Mouse (Mus musculus): ENCODE measurements around the gene Grik4. TPM values are rescaled to one million over a fixed set of nuclear protein-coding genes. Genes with fewer than 3 reads are reported as not detected.

Gene Grik4
- polyA plus RNA-seq, 1 experiment from 2014 or later = 2.2 TPM

DNA sequence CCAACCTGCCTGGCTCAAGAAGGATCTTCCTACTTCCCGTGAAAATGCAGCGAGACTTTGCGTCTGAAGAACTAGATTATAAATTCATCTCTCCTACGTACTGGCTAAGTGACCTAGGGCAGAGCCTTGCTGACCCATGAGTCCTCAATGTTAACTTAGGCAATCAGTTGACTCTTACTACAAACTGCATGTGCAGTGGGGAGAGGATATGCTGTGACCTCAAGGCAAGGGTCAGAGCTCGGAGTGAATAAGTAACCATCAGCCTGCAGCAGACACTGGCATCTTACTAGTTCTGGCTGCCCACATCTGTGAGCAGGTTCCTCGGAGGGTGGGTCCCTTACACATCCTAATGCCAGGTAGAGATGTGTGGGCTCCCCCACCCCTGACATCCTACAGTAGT lies 216.6 kb downstream of the Grik4 start:
- H3K9ac ChIP-seq (ENCODE audit: low read depth, low read length) = no peak overlapping the region
- H3K4me3 ChIP-seq (ENCODE audit: low read depth, low read length) = no peak overlapping the region
- ATAC-seq (replicated peaks; ENCODE audit: low FRiP score) (no peak; the same call in 1 of the 2 replicates), DNase-seq (ENCODE audit: low spot score) (no peak)
- peaks cover 2% of the 10 kb centered on the region for H3K4me1 ChIP-seq (replicated peaks; ENCODE audit: control insufficient read depth, insufficient read depth, low read length)
- no peaks in the 10 kb centered on the region for H3K36me3 ChIP-seq (ENCODE audit: control insufficient read depth, insufficient read depth, low read length)
- 77% methylated on average over 6 of the region's 6 CpGs for WGBS
- no peaks in the 10 kb centered on the region for H3K9me3 ChIP-seq (ENCODE audit: control insufficient read depth, low read length)
- H3K4me2 ChIP-seq = 0 out of 2 replicates have a peak overlapping the region, but pooled peaks have one; percentile 16
- no peaks in the 10 kb centered on the region for H3K27me3 ChIP-seq (replicated peaks; ENCODE audit: control insufficient read depth, insufficient read depth, low read length)
- no peak overlapping the region for H3K27ac ChIP-seq (ENCODE audit: low read depth, low read length)

DNA sequence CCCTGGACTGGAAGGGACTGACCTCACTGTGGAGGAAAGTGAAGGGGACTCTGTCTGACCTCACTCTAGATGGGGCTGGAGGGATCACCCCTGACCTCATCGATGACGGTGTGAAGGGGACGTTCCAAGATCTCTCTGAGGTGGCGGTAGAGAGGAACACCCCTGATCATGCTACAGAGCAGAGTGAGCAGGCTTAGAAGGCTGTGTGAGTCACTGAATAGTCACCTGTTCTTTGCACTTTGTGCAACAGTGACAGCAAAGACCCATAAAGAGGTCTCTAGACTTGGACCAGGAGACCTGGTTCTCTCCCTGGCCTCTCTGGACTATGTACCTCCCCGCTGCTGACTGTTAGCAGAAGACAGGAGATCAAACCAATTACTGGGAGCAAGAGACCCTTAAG lies 217.1 kb downstream of the Grik4 start:
- ATAC-seq (replicated peaks; ENCODE audit: low FRiP score) = no peak
- Histone ChIP-seq H3K36me3 (ENCODE audit: control insufficient read depth, insufficient read depth, low read length) (no peaks in the 10 kb centered on the region), H3K4me2 (no peak overlapping the region), H3K4me1 (replicated peaks; ENCODE audit: control insufficient read depth, insufficient read depth, low read length) (peaks cover 2% of the 10 kb centered on the region), H3K4me3 (ENCODE audit: low read depth, low read length) (no peak overlapping the region), H3K9ac (ENCODE audit: low read depth, low read length) (no peak overlapping the region), H3K27me3 (replicated peaks; ENCODE audit: control insufficient read depth, insufficient read depth, low read length) (no peaks in the 10 kb centered on the region), H3K9me3 (ENCODE audit: control insufficient read depth, low read length) (no peaks in the 10 kb centered on the region), H3K27ac (ENCODE audit: low read depth, low read length) (no peak overlapping the region)
- 63% methylated on average over 5 of the region's 5 CpGs for WGBS
- DNase-seq (ENCODE audit: low spot score) = no peak

DNA sequence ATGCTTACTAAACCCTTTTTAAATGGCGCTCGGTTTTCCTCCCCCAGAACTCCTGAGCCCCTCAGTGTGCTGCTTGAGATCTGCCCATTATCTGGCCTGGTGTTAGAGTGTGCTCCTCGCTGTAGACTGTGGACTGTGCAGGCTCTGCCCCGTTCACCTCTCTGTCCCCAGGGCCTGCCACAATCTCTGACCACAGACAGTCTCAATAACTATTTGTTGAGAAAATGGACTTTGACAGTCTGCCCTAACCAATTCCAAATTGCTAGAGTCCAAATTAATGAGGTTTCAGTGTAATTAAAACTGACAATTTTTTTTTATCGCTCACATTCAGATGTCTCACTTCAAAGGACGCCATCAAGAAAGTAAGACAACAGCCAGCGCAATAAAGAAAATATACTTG lies 220.2 kb downstream of the Grik4 start:
- no peak for DNase-seq (ENCODE audit: low spot score)
- H3K4me3 ChIP-seq (ENCODE audit: low read depth, low read length) = no peak overlapping the region
- no peak overlapping the region for H3K9ac ChIP-seq (ENCODE audit: low read depth, low read length)
- H3K27ac ChIP-seq (ENCODE audit: low read depth, low read length) = no peak overlapping the region
- H3K9me3 ChIP-seq (ENCODE audit: control insufficient read depth, low read length) = no peaks in the 10 kb centered on the region
- no peaks in the 10 kb centered on the region for H3K27me3 ChIP-seq (replicated peaks; ENCODE audit: control insufficient read depth, insufficient read depth, low read length)
- no peak overlapping the region for H3K4me2 ChIP-seq
- peaks cover 2% of the 10 kb centered on the region for H3K4me1 ChIP-seq (replicated peaks; ENCODE audit: control insufficient read depth, insufficient read depth, low read length)
- WGBS = 67% methylated on average over 7 of the region's 7 CpGs
- ATAC-seq (replicated peaks; ENCODE audit: low FRiP score) = no peak
- H3K36me3 ChIP-seq (ENCODE audit: control insufficient read depth, insufficient read depth, low read length) = no peaks in the 10 kb centered on the region

DNA sequence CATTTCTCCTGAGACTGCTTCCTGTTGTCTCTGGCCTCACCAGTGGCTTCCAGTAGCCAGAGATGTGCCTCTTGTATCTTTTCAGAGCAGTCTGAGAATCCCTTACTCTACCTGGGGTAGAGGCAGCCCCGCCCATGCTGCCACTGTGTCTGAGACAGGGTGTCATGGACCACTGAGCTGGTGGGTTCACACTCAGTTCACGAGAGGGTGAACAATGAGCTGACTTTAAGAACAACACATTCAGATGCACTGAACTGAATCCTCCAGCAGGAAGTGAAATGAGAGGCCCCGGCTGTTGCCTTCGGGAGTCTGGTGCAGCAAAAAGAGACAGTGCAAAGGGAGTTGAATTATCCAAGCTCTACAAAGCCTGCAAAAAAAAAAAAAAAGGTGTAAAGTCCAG lies 221.8 kb downstream of the Grik4 start:
- Histone ChIP-seq H3K4me1 (replicated peaks; ENCODE audit: control insufficient read depth, insufficient read depth, low read length) (peaks cover 2% of the 10 kb centered on the region), H3K4me2 (no peak overlapping the region), H3K36me3 (ENCODE audit: control insufficient read depth, insufficient read depth, low read length) (no peaks in the 10 kb centered on the region), H3K27ac (ENCODE audit: low read depth, low read length) (no peak overlapping the region), H3K4me3 (ENCODE audit: low read depth, low read length) (no peak overlapping the region), H3K9ac (ENCODE audit: low read depth, low read length) (no peak overlapping the region), H3K27me3 (replicated peaks; ENCODE audit: control insufficient read depth, insufficient read depth, low read length) (no peaks in the 10 kb centered on the region), H3K9me3 (ENCODE audit: control insufficient read depth, low read length) (no peaks in the 10 kb centered on the region)
- no peak for DNase-seq (ENCODE audit: low spot score)
- 58% methylated on average over 4 of the region's 4 CpGs for WGBS
- ATAC-seq (replicated peaks; ENCODE audit: low FRiP score) = no peak

DNA sequence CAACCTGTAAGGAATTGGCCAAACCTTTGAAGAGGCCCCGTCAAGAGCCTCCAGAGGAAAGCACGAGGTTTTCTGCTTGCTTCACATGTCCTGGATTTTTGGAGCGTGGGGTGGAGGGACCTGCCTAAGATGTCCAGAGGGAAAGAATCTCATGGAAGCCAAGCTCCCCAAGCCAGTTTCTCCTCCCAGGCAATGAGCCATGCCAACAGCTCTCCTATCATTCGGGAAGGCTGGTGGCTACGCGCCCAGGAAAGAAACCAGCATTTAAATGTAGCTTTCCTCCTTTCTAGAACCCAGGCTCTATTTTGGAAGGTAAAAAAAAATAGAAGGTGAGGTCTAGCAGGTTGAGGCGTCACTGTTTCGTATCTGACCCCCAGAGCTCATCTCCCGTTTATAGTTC lies 222.6 kb downstream of the Grik4 start:
- WGBS = 83% methylated on average over 9 of the region's 9 CpGs
- Histone ChIP-seq H3K4me3 (ENCODE audit: low read depth, low read length) (no peak overlapping the region), H3K27me3 (replicated peaks; ENCODE audit: control insufficient read depth, insufficient read depth, low read length) (no peaks in the 10 kb centered on the region), H3K9ac (ENCODE audit: low read depth, low read length) (no peak overlapping the region), H3K4me2 (no peak overlapping the region), H3K27ac (ENCODE audit: low read depth, low read length) (no peak overlapping the region), H3K9me3 (ENCODE audit: control insufficient read depth, low read length) (no peaks in the 10 kb centered on the region), H3K4me1 (replicated peaks; ENCODE audit: control insufficient read depth, insufficient read depth, low read length) (no peaks in the 10 kb centered on the region; the same call in 1 of the 2 replicates), H3K36me3 (ENCODE audit: control insufficient read depth, insufficient read depth, low read length) (no peaks in the 10 kb centered on the region)
- DNase-seq (ENCODE audit: low spot score) = no peak
- ATAC-seq (replicated peaks; ENCODE audit: low FRiP score) = no peak

DNA sequence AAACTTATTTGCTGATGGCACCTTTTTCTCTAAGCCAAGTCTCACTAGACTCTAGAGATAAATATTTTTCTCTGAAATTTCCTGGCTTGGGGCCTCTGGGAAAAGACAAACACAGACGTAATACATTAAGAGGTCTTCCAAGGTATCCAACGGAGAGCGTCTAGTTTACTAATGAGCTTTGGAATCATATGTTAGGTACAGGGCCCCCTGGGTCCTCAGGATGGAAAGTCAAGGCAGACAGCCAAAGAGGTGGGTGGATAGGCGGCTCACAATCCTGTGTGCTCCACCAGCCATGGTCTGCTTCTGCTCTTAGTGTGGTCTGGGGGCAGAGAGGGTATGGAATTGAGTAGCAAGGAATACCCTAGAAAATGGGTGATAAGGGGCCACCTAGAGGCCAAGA lies 223.1 kb downstream of the Grik4 start:
- Histone ChIP-seq H3K4me3 (ENCODE audit: low read depth, low read length) (no peak overlapping the region), H3K36me3 (ENCODE audit: control insufficient read depth, insufficient read depth, low read length) (no peaks in the 10 kb centered on the region), H3K4me2 (no peak overlapping the region), H3K27me3 (replicated peaks; ENCODE audit: control insufficient read depth, insufficient read depth, low read length) (no peaks in the 10 kb centered on the region), H3K9me3 (ENCODE audit: control insufficient read depth, low read length) (no peaks in the 10 kb centered on the region), H3K9ac (ENCODE audit: low read depth, low read length) (no peak overlapping the region), H3K27ac (ENCODE audit: low read depth, low read length) (no peak overlapping the region), H3K4me1 (replicated peaks; ENCODE audit: control insufficient read depth, insufficient read depth, low read length) (no peaks in the 10 kb centered on the region; the same call in 1 of the 2 replicates)
- ATAC-seq (replicated peaks; ENCODE audit: low FRiP score) = no peak
- DNase-seq (ENCODE audit: low spot score) = no peak
- whole genome bisulfite sequencing = 82% methylated on average over 4 of the region's 4 CpGs

DNA sequence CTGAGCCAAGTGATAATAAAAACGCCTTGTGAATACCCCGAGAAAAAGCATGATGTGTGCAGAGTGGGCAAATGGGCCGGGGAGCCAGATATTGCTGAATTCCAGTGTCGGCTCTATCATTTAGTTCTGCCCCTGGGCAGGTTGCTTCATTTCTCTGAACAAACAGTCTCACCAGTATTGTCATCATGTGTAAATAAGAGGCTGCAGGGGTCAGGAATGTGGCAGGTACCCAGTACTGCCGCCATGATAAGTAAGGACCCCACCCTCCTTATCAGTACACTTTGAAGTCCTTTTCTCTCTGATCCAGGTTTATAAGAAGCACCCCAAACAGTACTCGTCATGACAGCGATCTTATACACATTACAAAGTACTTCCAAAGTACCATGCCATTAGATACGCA lies 230.4 kb downstream of the Grik4 start:
- WGBS = 62% methylated on average over 8 of the region's 8 CpGs
- H3K9ac ChIP-seq (ENCODE audit: low read depth, low read length) = no peak overlapping the region
- no peak for ATAC-seq (replicated peaks; ENCODE audit: low FRiP score)
- no peak overlapping the region for H3K27ac ChIP-seq (ENCODE audit: low read depth, low read length)
- no peaks in the 10 kb centered on the region for H3K36me3 ChIP-seq (ENCODE audit: control insufficient read depth, insufficient read depth, low read length)
- H3K27me3 ChIP-seq (replicated peaks; ENCODE audit: control insufficient read depth, insufficient read depth, low read length) = no peaks in the 10 kb centered on the region
- H3K9me3 ChIP-seq (ENCODE audit: control insufficient read depth, low read length) = no peaks in the 10 kb centered on the region
- DNase-seq (ENCODE audit: low spot score) = no peak
- H3K4me2 ChIP-seq = no peak overlapping the region
- peaks cover 2% of the 10 kb centered on the region for H3K4me1 ChIP-seq (replicated peaks; ENCODE audit: control insufficient read depth, insufficient read depth, low read length)
- H3K4me3 ChIP-seq (ENCODE audit: low read depth, low read length) = no peak overlapping the region

DNA sequence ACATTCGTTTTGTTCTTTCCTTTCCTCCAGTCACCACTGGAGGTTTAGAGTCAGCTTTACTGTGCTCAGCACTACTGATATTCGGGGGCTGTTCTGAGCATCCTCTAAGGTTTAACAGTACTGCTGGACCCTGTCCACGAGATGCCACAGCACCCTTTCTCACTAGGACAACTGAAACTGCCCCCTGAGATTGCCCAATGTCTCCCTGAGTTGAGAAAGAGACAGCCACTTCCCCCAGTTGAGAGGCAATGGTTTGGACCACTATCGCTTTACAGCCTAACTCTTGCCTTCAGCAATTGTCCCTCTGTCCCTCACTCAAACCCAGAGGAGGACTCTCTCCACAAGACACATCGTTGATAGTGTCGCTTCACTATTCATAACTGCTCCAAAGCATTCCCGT lies 238.4 kb downstream of the Grik4 start:
- DNase-seq (ENCODE audit: low spot score) (no peak), ATAC-seq (replicated peaks; ENCODE audit: low FRiP score) (no peak)
- H3K36me3 ChIP-seq (ENCODE audit: control insufficient read depth, insufficient read depth, low read length) = no peaks in the 10 kb centered on the region
- no peaks in the 10 kb centered on the region for H3K9me3 ChIP-seq (ENCODE audit: control insufficient read depth, low read length)
- no peak overlapping the region for H3K9ac ChIP-seq (ENCODE audit: low read depth, low read length)
- H3K4me1 ChIP-seq (replicated peaks; ENCODE audit: control insufficient read depth, insufficient read depth, low read length) = no peaks in the 10 kb centered on the region
- H3K27ac ChIP-seq (ENCODE audit: low read depth, low read length) = no peak overlapping the region
- WGBS = 75% methylated on average over 7 of the region's 7 CpGs
- no peak overlapping the region for H3K4me3 ChIP-seq (ENCODE audit: low read depth, low read length)
- no peak overlapping the region for H3K4me2 ChIP-seq
- no peaks in the 10 kb centered on the region for H3K27me3 ChIP-seq (replicated peaks; ENCODE audit: control insufficient read depth, insufficient read depth, low read length)

DNA sequence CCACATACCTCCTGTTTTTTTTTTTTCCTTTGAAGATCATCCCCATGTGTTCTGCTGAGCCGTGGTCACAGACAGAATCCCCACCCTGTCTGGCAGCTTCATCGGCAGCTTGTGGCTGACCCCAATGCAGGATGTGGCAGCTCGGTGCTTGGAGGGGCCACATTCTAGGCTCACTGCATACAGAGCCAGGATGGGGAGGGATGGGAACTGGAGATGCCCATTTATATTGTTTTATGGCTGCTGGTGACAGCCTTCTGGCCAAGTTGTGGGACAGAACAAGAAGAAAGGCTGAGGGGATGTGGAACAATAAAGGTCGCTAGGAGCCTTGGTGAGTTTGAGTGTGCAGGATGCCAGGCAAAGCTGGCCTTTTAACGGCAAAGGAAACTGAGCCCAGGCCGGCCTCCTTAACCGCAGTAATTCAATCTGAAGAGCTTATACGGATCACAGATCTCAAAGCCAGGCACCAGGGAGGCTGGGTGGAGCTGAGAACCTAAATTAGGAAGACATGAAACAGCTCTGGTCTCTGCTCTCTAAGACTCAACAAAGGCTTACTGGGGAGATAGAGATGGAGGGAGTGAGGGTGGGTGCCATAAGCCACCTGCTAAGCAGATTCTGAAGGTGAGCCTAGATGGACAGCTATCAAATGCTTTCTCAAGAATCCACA lies 241.0 kb downstream of the Grik4 start:
- no peaks in the 10 kb centered on the region for H3K27me3 ChIP-seq (replicated peaks; ENCODE audit: control insufficient read depth, insufficient read depth, low read length)
- no peak for DNase-seq (ENCODE audit: low spot score)
- H3K4me2 ChIP-seq = no peak overlapping the region
- H3K4me1 ChIP-seq (replicated peaks; ENCODE audit: control insufficient read depth, insufficient read depth, low read length) = no peaks in the 10 kb centered on the region
- no peak overlapping the region for H3K27ac ChIP-seq (ENCODE audit: low read depth, low read length)
- no peak for ATAC-seq (replicated peaks; ENCODE audit: low FRiP score)
- H3K4me3 ChIP-seq (ENCODE audit: low read depth, low read length) = no peak overlapping the region
- H3K9ac ChIP-seq (ENCODE audit: low read depth, low read length) = no peak overlapping the region
- H3K9me3 ChIP-seq (ENCODE audit: control insufficient read depth, low read length) = no peaks in the 10 kb centered on the region
- 46% methylated on average over 8 of the region's 8 CpGs for WGBS
- H3K36me3 ChIP-seq (ENCODE audit: control insufficient read depth, insufficient read depth, low read length) = no peaks in the 10 kb centered on the region
